18 mouse cellular contexts compared by ENCODE assay signal in genomic region chr2:134640398-134640797, GRCm38 (mm10). TPM values are rescaled to one million over a fixed set of nuclear protein-coding genes. Genes with fewer than 3 reads are reported as not detected.
A peak's percentile ranks its signal among the peaks of the same experiment; 100 is the strongest.
DNase-seq lines count a peak whose midpoint lies in the region; ATAC-seq and TF ChIP-seq lines count a peak whose summit lies in the region.
"Had no signal": no experiment of that assay in that cellular context is flagged by ENCODE, and none has a peak within 500 bp of the region (broad histone marks: within the 10 kb centered on the region; RNA-seq: fewer than 3 reads in every experiment).

No protein-coding gene starts in this region.

- WGBS in hindbrain, embryonic 14.5 days, result 76% methylated on average over 1 of the region's 1 CpGs
- 87% methylated on average over 1 of the region's 1 CpGs for WGBS in hindbrain, embryonic 11.5 days
- WGBS in midbrain, embryonic 16.5 days, result 61% methylated on average over 1 of the region's 1 CpGs
- WGBS in midbrain, embryonic 11.5 days, result 81% methylated on average over 1 of the region's 1 CpGs
- WGBS in neural tube, embryonic 15.5 days, result 76% methylated on average over 1 of the region's 1 CpGs

- no peaks in the 10 kb centered on the region for H3K27me3 ChIP-seq in hindbrain, embryonic 14.5 days (ENCODE audit: control insufficient read depth, insufficient read depth, low read length)
- no peaks in the 10 kb centered on the region for H3K27me3 ChIP-seq in hindbrain, embryonic 11.5 days (ENCODE audit: control insufficient read depth, insufficient read depth, low read length)
- H3K27me3 ChIP-seq in midbrain, embryonic 16.5 days (ENCODE audit: control insufficient read depth, insufficient read depth, low read depth, low read length), result no peaks in the 10 kb centered on the region
- no peaks in the 10 kb centered on the region for H3K27me3 ChIP-seq in midbrain, embryonic 11.5 days (ENCODE audit: control insufficient read depth, insufficient read depth, low read length)
- no peaks in the 10 kb centered on the region for H3K27me3 ChIP-seq in neural tube, embryonic 15.5 days (replicated peaks)
- H3K27me3 ChIP-seq: heart, embryonic 12.5 days; intestine, embryonic 15.5 days had no signal

- no peak for TF ChIP-seq POLR2A in cortical plate, adult 2 months (IDR thresholded peaks at IDR 0.05; ENCODE audit: extremely low read depth, insufficient read depth, low read length)

- H3K4me3 ChIP-seq in hindbrain, embryonic 14.5 days (replicated peaks; ENCODE audit: low read length), result no peak overlapping the region
- no peak overlapping the region for H3K4me3 ChIP-seq in hindbrain, embryonic 11.5 days (ENCODE audit: low read depth, low read length)
- no peak overlapping the region for H3K4me3 ChIP-seq in midbrain, embryonic 16.5 days (ENCODE audit: low read depth, low read length)
- no peak overlapping the region for H3K4me3 ChIP-seq in midbrain, embryonic 11.5 days (ENCODE audit: low read depth, low read length)
- H3K4me3 ChIP-seq in cortical plate, adult 2 months (ENCODE audit: insufficient read depth, low read length), result peak overlapping the region; percentile 20; the same call in 1 of the 2 replicates
- H3K4me3 ChIP-seq in neural tube, embryonic 15.5 days (replicated peaks), result no peak overlapping the region
- H3K4me3 ChIP-seq: embryonic facial prominence, embryonic 10.5 days; gastrocnemius, adult 2 months; heart, embryonic 12.5 days; intestine, embryonic 15.5 days had no signal

- H3K4me2 ChIP-seq in hindbrain, embryonic 14.5 days (replicated peaks), result peak overlapping the region; percentile 8; the same call in 1 of the 2 replicates
- H3K4me2 ChIP-seq in hindbrain, embryonic 11.5 days (replicated peaks; ENCODE audit: low read depth, low read length), result no peak overlapping the region
- peak overlapping the region; percentile 32 for H3K4me2 ChIP-seq in midbrain, embryonic 16.5 days (ENCODE audit: low read length)
- no peak overlapping the region for H3K4me2 ChIP-seq in midbrain, embryonic 11.5 days
- H3K4me2 ChIP-seq in neural tube, embryonic 15.5 days, result peak overlapping the region; percentile 15
- H3K4me2 ChIP-seq: heart, embryonic 12.5 days; intestine, embryonic 15.5 days had no signal

- H3K9ac ChIP-seq in hindbrain, embryonic 14.5 days, result no peak overlapping the region
- no peak overlapping the region for H3K9ac ChIP-seq in hindbrain, embryonic 11.5 days (ENCODE audit: low read depth, low read length)
- H3K9ac ChIP-seq in midbrain, embryonic 16.5 days (ENCODE audit: low read depth, low read length), result no peak overlapping the region
- H3K9ac ChIP-seq in midbrain, embryonic 11.5 days (ENCODE audit: low read length), result no peak overlapping the region
- H3K9ac ChIP-seq in neural tube, embryonic 15.5 days (replicated peaks), result no peak overlapping the region
- H3K9ac ChIP-seq: heart, embryonic 12.5 days; intestine, embryonic 15.5 days had no signal

- peaks cover 36% of the 10 kb centered on the region for H3K4me1 ChIP-seq in hindbrain, embryonic 14.5 days (replicated peaks; ENCODE audit: control insufficient read depth, insufficient read depth, low read length)
- no peaks in the 10 kb centered on the region for H3K4me1 ChIP-seq in hindbrain, embryonic 11.5 days (replicated peaks; ENCODE audit: control insufficient read depth, insufficient read depth, low read length)
- peaks cover 28% of the 10 kb centered on the region for H3K4me1 ChIP-seq in midbrain, embryonic 16.5 days (ENCODE audit: control insufficient read depth, insufficient read depth, low read length)
- H3K4me1 ChIP-seq in midbrain, embryonic 11.5 days (ENCODE audit: control insufficient read depth, insufficient read depth, low read length), result peaks cover 19% of the 10 kb centered on the region
- H3K4me1 ChIP-seq in cortical plate, adult 2 months (ENCODE audit: control insufficient read depth, insufficient read depth, low read length), result peaks cover 2% of the 10 kb centered on the region; the same call in 1 of the 2 replicates
- peaks cover 25% of the 10 kb centered on the region for H3K4me1 ChIP-seq in neural tube, embryonic 15.5 days

- no peak overlapping the region for H3K27ac ChIP-seq in hindbrain, embryonic 14.5 days
- no peak overlapping the region for H3K27ac ChIP-seq in hindbrain, embryonic 11.5 days (ENCODE audit: low read depth, low read length)
- no peak overlapping the region for H3K27ac ChIP-seq in midbrain, embryonic 16.5 days (ENCODE audit: low read length)
- no peak overlapping the region for H3K27ac ChIP-seq in midbrain, embryonic 11.5 days (ENCODE audit: low read depth, low read length)
- H3K27ac ChIP-seq in cortical plate, adult 2 months (ENCODE audit: insufficient read depth, low read length), result no peak overlapping the region
- H3K27ac ChIP-seq in neural tube, embryonic 15.5 days (replicated peaks), result no peak overlapping the region
- H3K27ac ChIP-seq: embryonic facial prominence, embryonic 10.5 days; gastrocnemius, adult 2 months; intestine, embryonic 15.5 days had no signal

- DNase-seq in hindbrain, embryonic 14.5 days (ENCODE audit: low spot score), result no peak
- no peak for DNase-seq in hindbrain, embryonic 11.5 days (ENCODE audit: low spot score)
- DNase-seq in midbrain, embryonic 11.5 days (ENCODE audit: low spot score, missing footprints), result no peak
- no peak for DNase-seq in cerebellum, adult 9-11 months
- no peak for DNase-seq in embryo, embryonic 11 days
- DNase-seq: adrenal gland, adult 8-10 months; adrenal gland, postnatal 36 days; cerebellum, adult 2 months; cerebellum, postnatal 14 days; gastrocnemius, adult 2 months; gastrocnemius, postnatal 25 days had no signal

- ATAC-seq in hindbrain, embryonic 14.5 days (ENCODE audit: low FRiP score), result no peak
- no peak for ATAC-seq in hindbrain, embryonic 11.5 days (ENCODE audit: low FRiP score)
- no peak for ATAC-seq in midbrain, embryonic 16.5 days
- ATAC-seq in midbrain, embryonic 11.5 days (ENCODE audit: low FRiP score), result no peak
- no peak for ATAC-seq in neural tube, embryonic 15.5 days (ENCODE audit: low FRiP score)
- ATAC-seq: forebrain, embryonic 14.5 days; intestine, embryonic 15.5 days had no signal

- H3K36me3 ChIP-seq in hindbrain, embryonic 14.5 days (replicated peaks; ENCODE audit: control insufficient read depth, insufficient read depth), result peaks cover 18% of the 10 kb centered on the region
- no peaks in the 10 kb centered on the region for H3K36me3 ChIP-seq in hindbrain, embryonic 11.5 days (ENCODE audit: control insufficient read depth, insufficient read depth, low read length)
- H3K36me3 ChIP-seq in midbrain, embryonic 16.5 days (ENCODE audit: control insufficient read depth, insufficient read depth, low read length), result peaks cover 2% of the 10 kb centered on the region
- H3K36me3 ChIP-seq in midbrain, embryonic 11.5 days (ENCODE audit: control insufficient read depth, insufficient read depth, low read length), result no peaks in the 10 kb centered on the region
- peaks cover 6% of the 10 kb centered on the region; the same call in 1 of the 2 replicates for H3K36me3 ChIP-seq in neural tube, embryonic 15.5 days
- H3K36me3 ChIP-seq: intestine, embryonic 15.5 days had no signal

- H3K9me3 ChIP-seq in hindbrain, embryonic 14.5 days (ENCODE audit: control insufficient read depth, low read length), result no peaks in the 10 kb centered on the region
- H3K9me3 ChIP-seq in hindbrain, embryonic 11.5 days (ENCODE audit: control insufficient read depth, low read length), result no peaks in the 10 kb centered on the region
- no peaks in the 10 kb centered on the region for H3K9me3 ChIP-seq in midbrain, embryonic 16.5 days (replicated peaks; ENCODE audit: control insufficient read depth, low read length, poor library complexity, severe bottlenecking)
- H3K9me3 ChIP-seq in midbrain, embryonic 11.5 days (ENCODE audit: control insufficient read depth, low read length), result no peaks in the 10 kb centered on the region
- H3K9me3 ChIP-seq in neural tube, embryonic 15.5 days (replicated peaks), result no peaks in the 10 kb centered on the region
- H3K9me3 ChIP-seq: embryonic facial prominence, embryonic 10.5 days; heart, embryonic 12.5 days; intestine, embryonic 15.5 days had no signal

- no peak for TF ChIP-seq CTCF in cortical plate, adult 2 months (IDR thresholded peaks at IDR 0.05; ENCODE audit: extremely low read depth, insufficient read depth, low read length)

RNA-seq across cellular contexts. Expression of gene Tmx4, which starts 3.5 kb away (rescaled TPM):
- polyA plus RNA-seq in hindbrain, embryonic 14.5 days (2014; fragmentation: Nextera tagmentation; extraction: Ambion mirVana), result 142 and 147 TPM in 2 replicates
- 49.8 and 50.6 TPM in 2 replicates for polyA plus RNA-seq in hindbrain, embryonic 11.5 days (2014; fragmentation: Nextera tagmentation; extraction: Ambion mirVana)
- 143 and 144 TPM in 2 replicates for polyA plus RNA-seq in midbrain, embryonic 16.5 days (2015; fragmentation: Nextera tagmentation; extraction: Ambion mirVana)
- 48.9 and 56.3 TPM in 2 replicates for polyA plus RNA-seq in midbrain, embryonic 11.5 days (2014; fragmentation: Nextera tagmentation; extraction: Ambion mirVana)
- 64.6 and 69.9 TPM in 2 replicates for polyA plus RNA-seq in cortical plate, adult 2 months (2012; rRNA removed)
- polyA plus RNA-seq in neural tube, embryonic 15.5 days (2015; fragmentation: Nextera tagmentation; extraction: Ambion mirVana), result 82.3 and 95.1 TPM in 2 replicates

Comparison
In these comparisons a context has a peak if more than half of its experiments do, and no peak if none do; other contexts are left out.
1. H3K4me2 ChIP-seq: peak in hindbrain, embryonic 14.5 days (single experiment), midbrain, embryonic 16.5 days (single experiment) and neural tube, embryonic 15.5 days (single experiment); none in hindbrain, embryonic 11.5 days (single experiment) and midbrain, embryonic 11.5 days (single experiment).